Mouse (Mus musculus) MEL-GATA-1-ER (cell line): ENCODE results near the gene Prr15l.

Source experiments
- DNase-seq: peaks from one replicate; pipeline ENCODE4 v3.0.0-alpha.2; 2012; ENCODE audit warnings: low read depth; ENCODE audit errors: extremely low read depth

The Prr15l gene

DNA sequence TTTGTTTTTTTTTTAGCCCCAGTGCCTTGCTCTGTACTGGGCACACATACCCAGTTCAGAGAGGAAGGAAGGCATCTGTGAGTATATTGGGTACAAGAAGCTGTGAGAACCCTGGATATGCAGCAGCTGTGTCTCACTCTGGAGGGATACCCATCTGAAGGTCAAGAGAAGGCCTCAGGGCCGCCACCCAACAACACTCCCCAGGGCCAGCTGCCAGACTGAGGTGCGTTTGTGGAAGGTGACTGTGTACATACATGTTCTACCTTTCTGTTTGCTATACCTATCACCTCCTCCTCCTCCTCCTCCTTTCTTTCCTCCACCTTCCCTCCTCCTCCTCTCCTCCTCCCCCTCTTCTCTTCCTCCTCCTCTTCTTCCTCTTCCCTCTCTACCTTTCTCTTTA is at the start of gene Prr15l:
Prr15l (plus strand) TSS at position 17 of the 400 bp plus-strand sequence.
- DNase-seq: no peak

- DNase-seq: peak; percentile 23
These were observed 49.2 kb upstream of the Prr15l start for GRCm38 (mm10) chr11:96878715-96879114.

DNA sequence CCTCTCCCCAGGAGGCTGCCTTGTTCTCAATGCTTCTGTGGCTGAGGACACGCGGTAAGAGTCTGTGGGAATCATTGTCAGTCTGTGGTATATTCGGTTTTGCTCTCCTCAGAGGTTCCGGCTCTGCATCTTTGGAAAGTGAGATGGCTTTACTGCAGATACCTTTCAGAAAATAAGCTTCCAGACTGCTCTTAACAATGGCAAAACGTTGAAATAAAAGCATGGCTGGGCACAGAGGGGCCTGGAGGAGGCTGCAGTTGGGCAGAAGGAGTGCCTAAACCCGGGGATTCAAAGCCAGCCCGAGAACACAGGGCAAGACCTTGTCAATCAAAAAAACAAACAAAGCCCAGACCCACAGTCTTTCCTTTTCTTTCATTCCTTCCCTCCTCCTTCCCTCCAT is 48.5 kb upstream of the Prr15l start:
- no peak for DNase-seq

GRCm38 (mm10) chr11:96880296-96880695 is 47.6 kb upstream of the Prr15l start:
- no peak for DNase-seq

DNA sequence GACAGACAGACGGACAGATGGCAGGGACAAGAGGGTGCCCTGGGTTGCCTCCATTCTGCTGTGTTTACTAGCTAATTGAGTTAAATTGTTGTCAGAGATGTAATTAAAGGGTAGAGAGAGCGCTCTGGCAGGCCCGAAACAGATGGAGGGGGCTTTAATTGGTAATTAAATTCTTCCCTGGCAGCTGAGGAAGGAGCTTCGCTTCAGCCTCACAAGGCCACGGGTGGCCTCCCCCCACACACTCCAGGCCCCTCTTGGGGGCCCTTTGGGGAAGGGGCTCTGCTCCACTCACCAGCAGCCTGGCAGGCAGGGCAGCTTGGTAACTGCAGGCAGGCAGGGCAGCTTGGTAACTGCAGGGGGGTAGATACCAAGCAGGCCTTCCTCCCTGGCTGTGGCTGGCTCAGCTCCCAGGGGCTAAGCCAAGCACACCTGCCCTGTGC is 42.0 kb upstream of the Prr15l start:
- DNase-seq: no peak

GRCm38 (mm10) chr11:96886942-96887546 is 40.9 kb upstream of the Prr15l start:
- DNase-seq: no peak

DNA sequence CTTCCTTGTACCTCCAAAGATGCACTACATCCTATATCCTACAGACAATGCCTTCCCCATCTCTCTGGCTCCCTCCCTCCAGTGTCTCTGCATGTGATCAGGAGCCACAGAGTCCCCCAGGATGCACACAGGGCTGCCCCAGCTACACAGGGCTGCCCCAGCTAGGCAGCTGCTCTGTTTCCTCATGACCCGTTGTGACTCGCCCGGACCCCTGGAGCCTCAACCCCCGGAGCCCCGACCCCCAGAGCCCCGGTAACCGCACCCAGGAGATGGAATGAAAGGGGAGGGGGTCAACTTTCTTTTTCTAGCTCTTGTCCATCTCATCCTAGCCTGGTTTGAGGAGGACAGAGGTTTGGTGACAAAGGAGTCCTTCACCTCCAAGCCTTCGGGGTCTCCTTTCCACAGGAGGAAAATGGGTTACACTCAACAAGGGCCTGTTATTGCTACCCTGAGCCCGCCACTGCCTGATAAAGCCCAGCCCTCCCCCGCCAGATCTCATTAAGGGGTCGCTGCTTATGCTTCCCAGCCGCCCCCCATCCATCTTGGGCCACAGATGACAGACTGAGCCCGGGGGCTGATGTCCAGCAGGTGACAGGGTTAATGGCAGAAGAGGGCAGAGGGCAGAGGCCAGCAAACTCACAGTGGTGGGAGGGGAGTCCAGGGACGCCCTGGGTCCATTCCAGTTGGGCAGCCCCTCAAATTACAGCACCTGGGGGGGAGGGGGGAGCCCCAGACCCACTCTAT is 35.9 kb upstream of the Prr15l start:
- no peak for DNase-seq

DNA sequence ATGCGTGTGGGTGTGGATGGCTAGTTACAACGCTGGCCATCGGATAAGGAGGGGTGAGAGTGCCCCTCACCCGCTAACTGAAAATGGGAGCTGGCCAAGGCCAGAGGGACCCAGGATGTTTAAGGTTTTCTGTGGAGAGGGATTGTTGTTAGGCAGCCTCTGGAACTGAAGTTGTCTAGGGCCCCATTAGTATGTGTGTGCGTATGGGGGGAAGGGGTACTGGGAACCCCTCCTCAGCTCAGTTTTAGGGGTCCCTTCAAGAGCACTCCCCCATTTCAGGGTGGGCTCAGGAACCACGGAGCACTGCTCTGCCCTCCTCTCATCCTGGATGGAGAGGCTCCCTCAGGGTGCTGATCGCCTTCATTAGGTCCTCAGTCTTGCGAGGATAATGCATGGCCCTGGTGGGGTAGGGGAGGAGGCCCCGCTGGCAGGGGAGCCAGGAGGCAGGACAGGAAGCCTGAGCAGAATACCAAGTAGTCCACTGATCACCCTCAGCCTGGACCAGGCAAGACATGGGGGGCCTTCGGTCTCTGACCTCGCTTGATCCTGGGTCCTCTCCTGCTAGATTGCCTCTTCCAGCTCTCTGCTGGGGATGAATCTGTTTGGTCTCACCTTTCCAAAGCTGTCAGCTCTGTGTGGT is 34.6 kb upstream of the Prr15l start:
- no peak for DNase-seq

GRCm38 (mm10) chr11:96895886-96896285 is 32.0 kb upstream of the Prr15l start:
- DNase-seq: no peak

- DNase-seq: no peak
These were observed 28.2 kb upstream of the Prr15l start for GRCm38 (mm10) chr11:96899449-96900306.

DNA sequence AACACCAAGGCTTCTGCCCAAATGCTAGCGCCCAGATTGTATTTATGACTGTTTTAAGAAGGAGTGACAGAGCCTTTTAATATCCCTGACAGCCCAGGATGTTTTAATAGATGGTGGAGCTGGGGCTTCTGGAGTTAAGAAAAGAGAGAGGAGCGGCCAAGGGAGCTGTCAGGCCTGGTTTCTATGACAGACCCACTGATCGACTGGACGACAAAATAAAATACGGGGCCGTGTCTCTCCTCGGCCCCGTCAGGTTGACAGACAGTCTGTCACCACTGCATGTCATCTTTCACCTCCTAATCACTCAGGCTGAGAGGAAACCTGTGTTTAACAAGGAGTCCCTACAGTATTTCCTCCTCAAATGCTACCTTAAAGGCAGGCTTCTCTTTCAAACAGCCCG is 26.6 kb upstream of the Prr15l start:
- no peak for DNase-seq

GRCm38 (mm10) chr11:96902639-96903635 is 25.0 kb upstream of the Prr15l start:
- DNase-seq: no peak

DNA sequence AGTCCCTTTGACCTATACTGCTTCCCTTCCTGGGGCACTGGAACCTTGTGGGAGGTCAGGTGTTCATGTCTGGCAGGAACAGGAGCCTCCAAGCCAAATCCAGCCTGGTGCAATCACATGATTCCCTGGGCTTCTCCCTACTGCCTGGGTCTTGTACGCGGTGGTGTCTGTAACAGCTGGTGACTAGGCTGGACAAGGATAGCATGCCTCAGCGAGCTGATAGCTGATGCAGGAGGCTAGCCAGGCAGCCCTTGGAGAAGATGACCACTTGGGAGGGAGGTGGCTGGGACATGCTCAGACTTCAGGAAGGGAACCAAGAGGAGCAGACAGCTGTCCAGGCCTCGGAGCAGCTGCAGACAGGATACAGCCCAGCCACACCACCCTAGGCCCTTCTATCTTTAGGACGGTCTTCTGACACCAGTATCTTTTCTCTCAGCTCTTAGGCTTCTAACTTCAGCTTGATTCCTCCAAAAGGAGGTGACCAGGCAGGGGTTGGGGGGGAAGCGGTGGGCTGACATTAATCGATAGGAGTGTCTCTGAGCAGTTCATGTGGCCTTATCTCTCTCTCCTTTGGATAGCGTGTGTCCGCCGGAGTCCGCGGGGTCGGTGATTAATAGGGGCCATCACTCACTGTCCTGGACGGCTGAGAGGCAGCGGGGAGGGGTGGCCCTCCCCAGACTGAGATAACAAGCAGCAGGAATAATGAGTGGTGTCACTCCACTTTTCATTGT is 21.3 kb upstream of the Prr15l start:
- no peak for DNase-seq

GRCm38 (mm10) chr11:96908594-96908993 is 19.3 kb upstream of the Prr15l start:
- DNase-seq: no peak

DNA sequence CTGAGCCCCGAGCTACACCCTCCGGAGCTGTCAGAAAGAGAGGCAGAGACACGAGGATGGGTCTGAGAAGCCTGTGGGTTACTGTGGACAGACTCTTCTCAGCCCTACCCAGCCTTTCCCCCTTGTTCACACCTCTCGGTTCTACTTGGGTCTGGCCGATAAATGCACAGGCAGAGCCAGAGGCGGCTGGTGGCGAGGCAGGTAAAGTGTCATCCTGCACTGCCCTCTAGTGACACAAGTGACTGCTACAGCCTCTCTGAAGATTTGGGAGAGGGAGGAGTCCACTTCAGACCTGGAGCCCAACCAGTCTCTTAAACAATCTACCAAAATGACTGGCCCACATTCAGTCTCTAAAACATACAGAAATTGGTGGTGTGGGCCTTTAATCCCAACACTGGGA is 17.9 kb upstream of the Prr15l start:
- no peak for DNase-seq

DNA sequence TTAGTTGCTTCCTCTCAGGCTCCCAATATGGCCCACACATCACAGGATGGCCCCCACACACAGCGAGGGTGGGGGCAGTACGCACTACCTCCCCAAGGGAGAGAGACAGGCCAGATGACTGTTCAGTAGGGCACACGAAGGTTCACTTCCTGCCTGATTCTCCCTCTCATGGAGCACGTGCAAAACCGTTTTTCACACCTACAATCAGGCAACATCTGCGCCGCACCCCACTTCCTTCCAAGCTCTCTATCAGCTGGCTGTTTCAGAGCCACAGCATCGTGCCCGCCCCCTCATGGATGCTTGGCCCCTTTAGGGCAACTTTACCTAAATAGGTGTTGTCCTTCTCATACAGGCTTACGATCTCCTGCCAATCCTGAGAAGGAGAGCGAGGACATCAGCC is 15.2 kb upstream of the Prr15l start:
- no peak for DNase-seq

DNA sequence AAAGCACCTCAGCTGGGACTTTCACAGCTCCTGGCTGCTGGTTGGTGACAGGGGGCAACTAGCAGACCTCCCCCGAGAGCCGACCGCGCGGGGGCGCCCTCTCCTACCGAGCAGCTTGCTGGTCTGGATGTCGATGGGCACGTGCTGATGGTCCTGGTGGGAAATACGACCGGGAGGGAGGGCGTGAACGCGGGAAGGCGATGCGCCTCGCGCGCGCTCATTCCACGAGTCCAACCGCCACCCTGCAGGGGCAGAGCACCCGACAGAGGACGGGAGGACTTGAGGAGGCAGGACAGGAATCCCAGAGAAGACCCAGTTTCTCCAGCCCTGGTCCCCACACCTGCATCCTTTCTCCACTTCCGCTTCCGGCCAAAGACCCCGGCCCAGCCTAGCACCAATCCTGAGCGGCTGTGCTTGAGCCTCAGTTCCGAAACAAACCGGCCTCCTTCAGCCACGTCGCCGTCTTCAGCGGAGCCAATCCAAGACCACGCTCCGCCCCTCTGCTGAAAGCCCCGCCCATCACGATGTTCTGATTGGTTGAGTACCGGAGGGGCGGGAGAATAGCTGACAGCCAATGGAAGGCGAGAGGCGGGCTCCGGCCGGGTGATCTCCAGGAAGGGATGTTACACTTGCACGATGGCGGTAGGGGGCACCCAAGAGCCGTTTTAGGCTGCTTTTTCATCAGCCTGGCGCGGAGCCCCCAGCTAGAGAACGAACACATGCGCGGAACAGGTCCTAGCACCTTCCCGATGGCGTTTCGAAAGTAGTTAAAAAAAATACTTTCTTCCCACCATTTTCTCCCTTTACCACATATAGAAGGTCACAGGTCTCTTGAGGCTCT is 11.6 kb upstream of the Prr15l start, which contains the start of gene Cdk5rap3:
Cdk5rap3 (minus strand) TSS at position 453 of the 841 bp plus-strand sequence.
- peak; percentile 93 for DNase-seq

DNA sequence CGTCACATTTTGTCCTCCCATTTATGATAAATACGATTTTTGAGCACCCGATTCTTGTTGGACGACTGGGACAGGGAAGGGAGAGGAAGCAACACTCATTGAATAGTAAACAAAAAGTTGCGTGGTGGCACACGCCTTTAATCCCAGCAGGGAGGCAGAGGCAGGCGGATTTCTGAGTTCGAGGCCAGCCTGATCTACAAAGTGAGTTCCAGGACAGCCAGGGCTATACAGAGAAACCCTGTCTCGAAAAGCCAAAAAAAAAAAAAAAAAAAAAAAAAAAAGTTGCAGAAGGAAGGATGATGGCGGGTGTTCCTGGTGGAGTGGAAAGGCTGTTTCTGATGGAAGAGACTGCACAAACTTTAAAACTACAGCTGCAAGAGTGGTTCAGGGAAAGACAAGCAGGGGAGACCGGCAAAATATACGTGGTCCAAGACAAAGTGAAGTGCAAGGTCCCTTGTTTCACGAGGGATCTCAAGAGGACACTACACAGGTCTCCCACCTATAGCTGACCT is 11.0 kb upstream of the Prr15l start:
- no peak for DNase-seq
